Mouse (Mus musculus) lung, postnatal 0 days (tissue): ENCODE data around the gene Prrt1.

Experiments used
- CTCF ChIP-seq: IDR thresholded peaks from 2 replicates; pipeline ENCODE4 v1.5.1; 2016; ENCODE audit warnings: antibody characterized with exemption, mild to moderate bottlenecking
- EP300 ChIP-seq: IDR thresholded peaks from 2 replicates; pipeline ENCODE4 v1.6.1; 2016; ENCODE audit warnings: antibody characterized with exemption, mild to moderate bottlenecking, control low read depth

- TF ChIP-seq CTCF: no peak
- no peak for TF ChIP-seq EP300
Observed at GRCm38 (mm10) chr17:34662978-34663377, 33.6 kb downstream of the Prrt1 start.
